Mouse (Mus musculus): ENCODE measurements at regions not wholly inside any gene's neighbourhood (a gene's known extent, or its start where the extent isn't known, plus 50 kb on each side); places are given as distances from the start of the nearest gene placed in this dataset.

GRCm38 (mm10) chr2:79529185-79529584 is 72.6 kb upstream of the Cerkl start:
- TF ChIP-seq POLR2A (IDR thresholded peaks at IDR 0.05; ENCODE audit: insufficient read length, low read depth): no peak
- no peak for TF ChIP-seq CEBPB (IDR thresholded peaks at IDR 0.05; ENCODE audit: insufficient read depth, poor library complexity, severe bottlenecking)
- no peak for TF ChIP-seq E2F4 (IDR thresholded peaks at IDR 0.05; ENCODE audit: insufficient read depth)
- TF ChIP-seq POLR2AphosphoS2 (IDR thresholded peaks at IDR 0.05; ENCODE audit: insufficient read length, low read depth): no peak
- TF ChIP-seq USF1 (IDR thresholded peaks at IDR 0.05; ENCODE audit: low read depth): no peak
